Mouse (Mus musculus): ENCODE measurements around the gene Hikeshi. TPM values are rescaled to one million over a fixed set of nuclear protein-coding genes. Genes with fewer than 3 reads are reported as not detected.

Hikeshi gene
- total and polyA plus RNA-seq, 3 experiments = 66.6 to 126 (median 67.5) TPM

GRCm38 (mm10) chr7:89975571-89975970, 34.6 kb upstream of the Hikeshi start:
- no peak for DNase-seq (ENCODE audit: extremely low read depth)
- dilution Hi-C loops (cut with MboI; ENCODE audit: extremely low pct_ligation_motif_present, extremely low pct_unique_long_range_greater_than_20kb, low sequenced_read_pairs) = no loop called here
- H3K27me3 ChIP-seq (replicated peaks) = no peaks in the 10 kb centered on the region
- H3K36me3 ChIP-seq (replicated peaks in 1 of 2; ENCODE audit: control insufficient read depth in 1 of 2, insufficient read depth in 1 of 2, low read length in 1 of 2) = peaks cover 40 to 63% of the 10 kb centered on the region in 2 experiments
- peaks cover 0 to 20% of the 10 kb centered on the region in 2 experiments; a peak in 2 of 4 replicates for H3K4me1 ChIP-seq (ENCODE audit: control insufficient read depth in 1 of 2, insufficient read depth in 2 of 2)
- in situ Hi-C loops (cut with MboI; ENCODE audit: low pct_ligation_motif_present, low pct_unique_long_range_greater_than_20kb, low sequenced_read_pairs) = no loop called here
- H3K79me2 ChIP-seq (replicated peaks; ENCODE audit: control insufficient read depth, extremely low read depth, insufficient read depth, poor library complexity, severe bottlenecking) = peaks cover 75% of the 10 kb centered on the region
- H3K4me3 ChIP-seq (replicated peaks in 1 of 3; ENCODE audit: low read depth in 2 of 3, low read length in 2 of 3, poor library complexity in 1 of 3) = no peak overlapping the region
- no peaks in the 10 kb centered on the region for H3K9me3 ChIP-seq (replicated peaks; ENCODE audit: low read length)
- no peak overlapping the region for H3K27ac ChIP-seq (ENCODE audit: insufficient read depth, low read depth)
- H3K4me2 ChIP-seq (ENCODE audit: insufficient read depth, low read depth, poor library complexity, severe bottlenecking) = no peak overlapping the region
- H3K9ac ChIP-seq (ENCODE audit: insufficient read depth, low read depth) = no peak overlapping the region
- no peak for TF ChIP-seq BHLHE40 (IDR thresholded peaks at IDR 0.05; ENCODE audit: low read depth, low read length)
- no peak for TF ChIP-seq ZKSCAN1 (IDR thresholded peaks at IDR 0.05; ENCODE audit: borderline replicate concordance, low read depth, low read length)
- no peak for TF ChIP-seq CTCF (conservative IDR thresholded peaks at IDR 0.05 in 1 of 2, IDR thresholded peaks at IDR 0.05 in 1 of 2; ENCODE audit: low read depth in 2 of 2, low read length in 2 of 2)
- no peak for TF ChIP-seq TCF12 (IDR thresholded peaks at IDR 0.05; ENCODE audit: low read depth, low read length)
- TF ChIP-seq ZMIZ1 (IDR thresholded peaks at IDR 0.05; ENCODE audit: low read depth, low read length) = no peak

- H3K27ac ChIP-seq (ENCODE audit: insufficient read depth, low read depth) = no peak overlapping the region
- H3K4me3 ChIP-seq (replicated peaks in 1 of 3; ENCODE audit: low read depth in 2 of 3, low read length in 2 of 3, poor library complexity in 1 of 3) = no peak overlapping the region
- in situ Hi-C loops (cut with MboI; ENCODE audit: low pct_ligation_motif_present, low pct_unique_long_range_greater_than_20kb, low sequenced_read_pairs) (no loop called here), dilution Hi-C loops (cut with MboI; ENCODE audit: extremely low pct_ligation_motif_present, extremely low pct_unique_long_range_greater_than_20kb, low sequenced_read_pairs) (no loop called here)
- H3K9ac ChIP-seq (ENCODE audit: insufficient read depth, low read depth) = no peak overlapping the region
- TF ChIP-seq ETS1 (conservative IDR thresholded peaks at IDR 0.05; ENCODE audit: low read depth, low read length) = no peak
- no peak for TF ChIP-seq CHD1 (IDR thresholded peaks at IDR 0.05; ENCODE audit: low read depth, low read length)
- no peak for TF ChIP-seq NRF1 (IDR thresholded peaks at IDR 0.05; ENCODE audit: low read depth, low read length)
- no peak for TF ChIP-seq EP300 (IDR thresholded peaks at IDR 0.05; ENCODE audit: low read length)
- TF ChIP-seq RAD21 (IDR thresholded peaks at IDR 0.05; ENCODE audit: low read depth, low read length) = no peak
- no peak for TF ChIP-seq ZC3H11A (IDR thresholded peaks at IDR 0.05; ENCODE audit: low read depth, low read length)
- no peak for TF ChIP-seq NELFE (IDR thresholded peaks at IDR 0.05; ENCODE audit: low read depth, low read length)
- TF ChIP-seq RCOR1 (conservative IDR thresholded peaks at IDR 0.05; ENCODE audit: low read depth, low read length) = no peak
- TF ChIP-seq TBP (conservative IDR thresholded peaks at IDR 0.05; ENCODE audit: low read depth, low read length) = no peak
- no peak for TF ChIP-seq USF2 (conservative IDR thresholded peaks at IDR 0.05; ENCODE audit: low read depth, low read length)
- no peak for TF ChIP-seq ZNF384 (IDR thresholded peaks at IDR 0.05; ENCODE audit: low read depth, low read length)
- no peak for TF ChIP-seq MYC (IDR thresholded peaks at IDR 0.05; ENCODE audit: low read depth, low read length)
- TF ChIP-seq UBTF (IDR thresholded peaks at IDR 0.05; ENCODE audit: low read depth, low read length) = no peak
- no peak for TF ChIP-seq ELF1 (IDR thresholded peaks at IDR 0.05; ENCODE audit: low read depth, low read length)
- TF ChIP-seq MAZ (IDR thresholded peaks at IDR 0.05; ENCODE audit: low read depth, low read length) = no peak
- no peak for TF ChIP-seq POLR2AphosphoS2 (IDR thresholded peaks at IDR 0.05; ENCODE audit: low read depth, low read length)
- peaks cover 26% of the 10 kb centered on the region for H3K79me2 ChIP-seq (replicated peaks; ENCODE audit: control insufficient read depth, extremely low read depth, insufficient read depth, poor library complexity, severe bottlenecking)
- peaks cover 56 to 90% of the 10 kb centered on the region in 2 experiments for H3K36me3 ChIP-seq (replicated peaks in 1 of 2; ENCODE audit: control insufficient read depth in 1 of 2, insufficient read depth in 1 of 2, low read length in 1 of 2)
- no peak for DNase-seq (ENCODE audit: extremely low read depth)
- H3K4me1 ChIP-seq (ENCODE audit: control insufficient read depth in 1 of 2, insufficient read depth in 2 of 2) = peaks cover 0 to 3% of the 10 kb centered on the region in 2 experiments; a peak in 1 of 4 replicates
- H3K4me2 ChIP-seq (ENCODE audit: insufficient read depth, low read depth, poor library complexity, severe bottlenecking) = no peak overlapping the region
- no peaks in the 10 kb centered on the region for H3K9me3 ChIP-seq (replicated peaks; ENCODE audit: low read length)
- H3K27me3 ChIP-seq (replicated peaks) = no peaks in the 10 kb centered on the region
These were observed 26.2 kb upstream of the Hikeshi start for GRCm38 (mm10) chr7:89967235-89967634.

All from CH12.LX (cell line).